Mouse (Mus musculus) fibroblast of lung, adult 2 months (primary cell): ENCODE data around the gene S100pbp.

Experiments used
- DNase-seq: peaks from one replicate; pipeline ENCODE4 v3.0.0-alpha.2; 2011; ENCODE audit warnings: low read depth

S100pbp gene

GRCm38 (mm10) chr4:129189542-129190519, at the start of gene S100pbp, which contains the start of gene Yars:
S100pbp (minus strand) TSS chr4:129189727.
Yars (plus strand) TSS chr4:129189760.
- peak; percentile 92 for DNase-seq

DNA sequence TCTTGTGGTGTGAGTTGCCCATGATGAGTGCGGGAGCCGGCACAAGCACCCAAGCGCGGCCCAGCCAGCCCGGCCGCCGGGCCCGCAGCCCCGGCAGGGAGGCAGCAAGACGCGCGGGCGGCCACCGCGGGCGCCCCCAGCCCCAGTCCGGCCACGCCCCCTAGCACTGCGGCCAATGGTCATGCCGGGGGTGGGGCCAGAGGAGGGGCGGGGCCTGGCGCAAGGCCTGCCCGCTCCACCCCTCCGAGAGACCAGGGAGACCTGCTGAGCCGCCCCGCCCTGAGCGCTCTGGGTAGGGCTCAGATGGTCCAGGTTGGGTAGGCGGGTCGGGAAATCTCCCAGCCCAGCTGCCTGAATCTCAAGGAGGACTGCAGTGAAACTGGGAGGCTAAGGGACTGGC, 49.5 kb upstream of the S100pbp start:
- DNase-seq, result no peak

- DNase-seq, result no peak
Measured at GRCm38 (mm10) chr4:129238579-129239016, 49.1 kb upstream of the S100pbp start.

GRCm38 (mm10) chr4:129237843-129238441, 48.4 kb upstream of the S100pbp start:
- DNase-seq, result no peak

DNA sequence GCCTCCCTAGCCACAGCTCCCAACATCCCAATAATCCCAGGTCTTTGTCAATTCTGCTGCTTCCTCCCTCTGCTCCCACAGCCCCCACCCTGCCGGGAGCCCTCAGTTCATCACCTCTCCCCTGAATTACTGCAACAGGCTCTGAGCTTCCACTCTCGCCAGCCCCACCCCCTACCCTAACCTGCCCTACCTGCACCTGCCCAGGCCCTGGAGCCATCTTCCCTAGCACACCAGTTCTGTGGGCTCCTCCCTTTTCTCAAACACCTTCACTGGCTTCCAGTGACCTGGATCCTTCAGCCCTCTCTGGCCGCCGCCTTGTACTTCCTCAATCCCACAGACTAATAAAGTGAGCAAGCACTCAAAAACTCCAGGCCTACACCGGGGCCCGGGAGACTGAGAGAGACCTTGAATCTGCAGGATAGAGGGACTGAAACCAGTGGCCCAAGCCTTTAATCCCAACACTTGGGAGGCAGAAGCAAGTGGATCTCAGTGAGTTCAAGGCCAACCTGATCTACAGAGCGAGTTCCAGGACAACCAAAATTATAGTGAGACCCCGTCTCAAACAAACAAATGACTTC, 46.8 kb upstream of the S100pbp start:
- DNase-seq, result no peak

DNA sequence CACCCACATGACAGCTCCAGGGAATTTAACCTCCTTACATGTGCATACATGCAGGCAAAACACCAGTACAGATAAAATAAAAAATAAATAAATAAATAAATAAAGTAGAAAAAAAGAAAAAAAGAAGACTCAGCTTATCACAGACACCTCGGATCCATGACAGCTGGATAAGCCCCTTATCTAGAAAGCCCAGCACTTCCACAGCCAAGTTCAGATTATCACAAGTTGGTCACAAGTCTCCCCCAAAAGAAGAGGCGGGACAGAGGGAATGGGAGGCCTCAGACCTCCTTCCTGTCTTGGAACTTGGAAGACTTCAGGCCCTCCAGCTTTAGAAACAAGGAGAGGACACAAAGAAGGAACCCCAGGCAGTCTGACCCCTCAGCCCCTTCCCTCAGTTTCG, 45.6 kb upstream of the S100pbp start:
- DNase-seq, result no peak

- no peak for DNase-seq
Measured at GRCm38 (mm10) chr4:129234488-129234887, 45.0 kb upstream of the S100pbp start.

GRCm38 (mm10) chr4:129232561-129233360, 43.2 kb upstream of the S100pbp start:
- DNase-seq, result no peak

GRCm38 (mm10) chr4:129231594-129232450, 42.3 kb upstream of the S100pbp start:
- no peak for DNase-seq

GRCm38 (mm10) chr4:129230926-129231325, 41.4 kb upstream of the S100pbp start:
- no peak for DNase-seq

DNA sequence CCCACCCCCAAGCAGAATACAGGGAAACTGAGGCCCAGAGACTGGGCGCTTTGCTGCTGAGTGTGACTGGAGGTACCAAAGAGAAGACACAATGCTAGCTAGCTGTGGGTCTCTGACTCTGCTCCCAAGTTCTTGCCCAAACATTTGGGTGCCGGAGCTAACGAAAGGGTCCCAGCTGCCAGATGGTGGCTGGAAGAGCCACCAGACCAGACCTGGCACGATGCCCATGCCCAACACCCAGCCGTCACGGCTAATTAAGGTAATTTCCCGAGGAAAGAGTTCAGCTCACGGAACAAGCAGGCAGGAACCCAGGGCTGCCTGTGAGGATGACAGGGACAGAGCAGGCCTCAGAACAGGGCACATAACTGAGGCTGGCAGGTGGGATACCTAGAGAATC, 38.5 kb upstream of the S100pbp start:
- no peak for DNase-seq

- DNase-seq, result no peak
Measured at GRCm38 (mm10) chr4:129227170-129227984, 37.9 kb upstream of the S100pbp start.

GRCm38 (mm10) chr4:129226441-129226963, 37.0 kb upstream of the S100pbp start:
- no peak for DNase-seq

DNA sequence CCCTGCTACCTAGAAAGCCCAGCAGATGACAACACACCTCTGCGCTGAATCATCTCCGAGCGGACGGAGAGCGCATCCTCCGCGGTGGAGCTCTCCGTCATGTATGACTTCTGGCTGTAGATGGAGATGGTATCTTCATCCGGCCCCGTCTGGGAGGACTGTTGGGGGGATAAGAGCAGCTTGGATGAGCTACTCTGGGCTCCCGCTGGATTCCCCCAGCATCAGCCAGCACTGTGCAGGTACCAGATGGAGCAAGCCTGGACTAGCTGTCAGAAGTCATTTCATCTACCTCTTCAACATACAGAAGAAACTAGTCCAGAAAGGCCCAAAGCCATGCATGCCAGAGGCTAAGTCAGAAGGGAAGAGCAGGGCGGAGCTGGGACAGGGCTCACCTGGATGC, 35.8 kb upstream of the S100pbp start:
- no peak for DNase-seq

DNA sequence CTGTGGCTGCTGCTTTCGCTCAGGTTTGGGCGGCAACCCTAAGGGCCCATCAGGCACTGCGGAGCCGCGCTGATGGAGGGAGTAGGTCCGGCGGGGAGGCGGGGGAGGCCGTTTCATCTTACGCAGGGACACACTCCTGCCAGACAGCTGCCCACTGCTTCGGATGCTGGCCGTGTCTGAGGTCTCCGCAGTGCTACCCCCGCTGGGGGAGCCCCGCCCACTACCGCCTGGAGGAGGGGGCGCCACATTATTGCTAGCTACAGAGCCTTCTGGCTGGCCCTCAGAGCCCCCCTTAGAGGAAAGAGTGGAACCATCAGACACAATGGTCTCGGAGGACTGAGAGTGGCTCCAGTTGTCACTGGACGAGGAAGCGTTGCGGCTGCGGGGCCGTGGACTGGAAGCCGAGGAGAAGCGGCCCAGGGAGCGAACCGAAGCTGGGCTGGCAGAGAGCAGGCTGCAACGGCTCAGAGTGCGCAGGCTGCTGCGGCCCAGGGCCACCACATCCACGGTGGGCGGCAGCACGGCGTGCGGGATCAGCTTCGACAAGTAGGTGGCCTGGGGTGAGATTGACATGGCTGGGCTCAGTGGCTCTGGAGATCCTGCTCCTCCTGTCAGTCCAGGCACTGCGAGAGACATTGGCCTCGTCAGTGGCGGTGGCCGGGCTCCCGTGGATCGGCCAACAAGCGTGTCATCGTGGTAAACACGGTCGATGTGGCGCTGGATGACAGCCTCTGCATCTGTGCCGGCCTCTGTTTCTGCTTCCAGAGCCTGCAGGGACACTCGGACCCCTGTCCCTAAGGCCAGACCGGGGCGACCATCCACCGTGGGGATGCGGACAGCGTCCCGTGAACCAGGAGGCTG, 34.1 kb upstream of the S100pbp start:
- no peak for DNase-seq

GRCm38 (mm10) chr4:129222019-129222925, 32.7 kb upstream of the S100pbp start:
- no peak for DNase-seq

- DNase-seq, result no peak
Measured at GRCm38 (mm10) chr4:129221097-129222010, 31.8 kb upstream of the S100pbp start.
